Mouse (Mus musculus) erythroid progenitor cell, adult 5-6 weeks (primary cell): Measurements from ENCODE around the gene Fam151a. TPM values are rescaled to one million over a fixed set of nuclear protein-coding genes. Genes with fewer than 3 reads are reported as not detected.
"Not testable (repeated sequence)": the region's sequence is repeated elsewhere in the genome, so short reads cannot be mapped to it uniquely, and the experiment has no call there.

Experiments used
- ATAC-seq: replicated peaks from 2 replicates; pipeline ENCODE4 v1.8.0; 2016; ENCODE audit warnings: moderate number of reproducible peaks, mild to moderate bottlenecking, moderate TSS enrichment, inconsistent platforms; ENCODE audit not compliant: poor library complexity, low FRiP score, severe bottlenecking
- total RNA-seq, 2 experiments: library from RNA; stranded (forward) in 1 of 2; stranded (reverse) in 1 of 2; fragments of 150-400 nt in 1 of 2; fragments of 186-747, 209-891 nt in 1 of 2; gene quantifications; 2 replicates each; pipeline versions ENCODE4 v1.2.3 to v1.2.4; 2015 to 2017; ENCODE audit warnings: low replicate concordance in 2 of 2

Fam151a gene
- total RNA-seq, 2 experiments from 2014 or later = not detected

DNA sequence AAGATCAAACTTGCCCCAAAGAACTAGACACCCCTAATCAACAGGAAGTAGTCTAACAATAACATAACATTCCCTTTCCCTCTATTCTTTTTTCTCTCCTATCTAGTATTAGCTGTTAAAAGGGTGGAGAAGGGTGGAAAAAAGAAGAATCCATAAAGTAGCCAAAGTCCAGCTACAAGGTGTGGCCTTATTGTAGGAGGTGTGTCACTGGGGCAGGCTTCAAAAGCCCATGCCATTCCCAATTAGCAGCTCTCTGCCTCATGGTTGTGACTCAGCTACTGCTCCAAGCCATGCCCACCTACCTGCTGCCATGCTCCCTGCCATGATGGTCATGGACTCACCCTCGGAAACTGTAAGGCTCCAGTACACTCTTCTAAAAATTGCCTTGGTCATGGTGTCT lies 38.9 kb downstream of the Fam151a start:
- no peak for ATAC-seq

DNA sequence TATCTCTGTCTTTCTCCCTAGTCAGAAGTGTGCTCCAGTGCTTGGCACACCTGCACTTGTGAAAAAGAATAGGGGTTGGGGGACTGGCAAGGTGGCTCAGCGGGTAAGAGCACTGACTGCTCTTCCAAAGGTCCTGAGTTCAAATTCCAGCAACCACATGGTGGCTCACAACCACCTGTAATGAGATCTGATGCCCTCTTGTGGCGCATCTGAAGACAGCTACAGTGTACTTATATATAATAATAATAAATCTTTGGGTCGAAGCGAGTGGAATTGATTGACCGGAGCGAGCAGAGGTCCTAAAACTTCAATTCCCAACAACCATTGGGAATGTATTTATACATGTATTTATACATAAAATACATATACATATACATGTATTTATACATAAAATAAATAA lies 42.1 kb downstream of the Fam151a start:
- not testable (repeated sequence) for ATAC-seq

- no peak for ATAC-seq
Measured at GRCm38 (mm10) chr4:106776998-106777397, 43.3 kb downstream of the Fam151a start.

DNA sequence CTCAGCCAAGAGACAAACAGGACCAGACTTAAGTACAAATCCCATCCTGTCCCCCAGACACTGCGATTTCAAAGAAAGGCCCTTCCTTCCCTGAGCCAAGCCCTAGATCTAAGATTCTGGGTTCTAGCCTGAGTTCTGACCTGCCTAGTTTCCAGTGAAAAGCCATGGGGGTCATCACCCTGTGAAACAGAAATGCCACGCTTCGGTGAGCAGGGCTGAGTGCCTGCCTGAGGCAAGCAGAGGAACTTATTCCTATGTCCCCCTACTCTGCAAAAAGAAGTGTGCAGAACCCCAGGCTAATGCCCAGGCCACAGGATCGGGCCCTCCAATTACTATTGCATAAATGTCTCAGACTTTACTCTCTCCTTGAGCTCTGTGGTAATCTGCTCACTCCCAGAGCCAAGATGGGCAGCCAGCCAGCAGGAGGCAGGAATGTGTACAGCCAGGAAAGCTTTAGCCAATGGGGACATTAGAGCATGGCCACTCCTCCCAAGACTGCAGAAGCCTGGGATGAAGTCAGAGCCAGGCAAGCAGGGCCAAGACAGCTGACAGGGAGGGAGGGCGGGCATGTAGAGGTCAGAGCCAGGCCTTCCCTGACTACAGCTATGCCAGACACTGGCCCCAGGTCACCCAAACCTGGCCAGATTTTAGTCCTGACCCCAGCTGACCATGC lies 44.6 kb downstream of the Fam151a start:
- no peak for ATAC-seq

- no peak for ATAC-seq
Measured at GRCm38 (mm10) chr4:106780045-106780444, 46.4 kb downstream of the Fam151a start.

DNA sequence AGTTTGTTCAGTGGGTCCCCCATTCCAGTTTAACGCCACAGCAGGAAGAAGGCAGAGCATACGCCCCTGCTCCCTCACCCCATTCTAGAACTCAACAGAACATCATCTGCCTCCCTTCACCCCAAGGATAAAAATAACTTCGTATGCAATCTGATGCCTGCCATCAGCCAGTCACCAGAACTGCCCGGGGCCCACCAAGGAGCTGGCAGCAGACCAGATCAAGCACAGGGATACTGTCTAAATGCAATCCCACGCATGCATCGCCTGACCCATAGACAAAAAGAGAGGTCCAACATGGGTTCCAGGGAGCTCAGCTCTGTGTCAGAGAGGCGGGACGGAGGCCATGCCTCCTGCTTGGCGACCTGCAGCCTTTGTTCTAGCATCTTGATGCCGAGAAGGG lies 49.4 kb downstream of the Fam151a start:
- no peak for ATAC-seq

DNA sequence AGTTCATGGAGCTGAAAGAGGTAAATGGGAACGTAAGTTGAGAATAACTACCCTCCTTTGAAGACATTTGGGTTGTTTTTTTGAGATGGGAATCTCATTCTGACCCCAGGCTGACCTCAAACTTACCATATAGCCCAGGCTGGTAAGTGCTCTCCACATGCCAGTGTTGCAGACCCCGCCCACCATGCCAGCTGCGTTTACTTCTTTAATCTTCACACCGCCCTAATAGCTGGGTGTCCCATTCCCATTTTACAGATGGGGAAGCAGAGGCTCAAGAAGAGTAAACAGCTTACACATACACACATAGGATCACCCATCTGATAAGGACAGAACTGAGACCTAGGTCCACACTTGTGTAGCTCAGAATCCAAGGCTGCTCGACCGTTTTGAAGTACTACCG lies 51.1 kb downstream of the Fam151a start:
- no peak for ATAC-seq

DNA sequence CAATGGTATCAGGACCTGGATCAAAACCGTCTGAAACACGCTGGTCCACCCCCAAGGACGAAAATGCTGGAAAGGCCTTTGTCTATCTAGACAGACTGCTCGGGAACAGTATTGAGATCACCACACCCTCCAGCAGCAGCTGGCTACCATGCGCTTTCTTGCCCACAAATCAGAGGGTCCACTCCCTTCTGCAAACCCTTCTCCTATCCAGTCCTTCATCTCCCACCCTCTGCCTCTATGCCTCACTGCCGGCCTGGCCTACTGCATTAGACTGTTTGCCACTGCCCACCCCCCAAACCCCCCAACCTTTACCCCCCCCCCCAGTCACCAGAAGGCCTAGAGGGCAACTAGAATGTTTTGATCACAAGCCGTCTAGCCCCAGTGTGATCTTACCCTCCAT lies 51.7 kb downstream of the Fam151a start:
- ATAC-seq = no peak

- no peak for ATAC-seq
Measured at GRCm38 (mm10) chr4:106785753-106786540, 52.3 kb downstream of the Fam151a start.

GRCm38 (mm10) chr4:106787830-106788229 lies 54.1 kb downstream of the Fam151a start:
- no peak for ATAC-seq

DNA sequence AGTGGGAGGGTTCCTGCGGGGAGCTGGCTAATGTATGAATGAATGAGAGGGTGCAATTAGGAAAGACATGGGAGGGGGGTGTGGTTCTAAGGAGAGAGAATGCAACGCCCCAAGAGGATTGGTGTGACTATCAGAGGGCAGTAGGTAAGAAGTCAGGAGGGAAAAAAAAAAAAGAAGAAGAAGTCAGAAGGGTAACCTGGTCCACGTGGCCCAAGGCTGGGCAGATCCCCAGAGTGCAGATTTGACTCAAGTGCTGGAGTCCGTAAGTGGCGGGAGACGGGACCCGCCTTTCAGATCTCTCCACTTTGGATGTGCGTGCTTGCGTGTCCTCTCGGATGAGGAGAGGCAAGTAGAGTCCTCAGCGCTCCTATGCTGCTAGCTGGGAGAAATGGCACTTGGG lies 54.9 kb downstream of the Fam151a start:
- no peak for ATAC-seq

- no peak for ATAC-seq
Measured at GRCm38 (mm10) chr4:106789705-106790104, 56.0 kb downstream of the Fam151a start.

GRCm38 (mm10) chr4:106790218-106790617 lies 56.5 kb downstream of the Fam151a start:
- not testable (repeated sequence) for ATAC-seq

DNA sequence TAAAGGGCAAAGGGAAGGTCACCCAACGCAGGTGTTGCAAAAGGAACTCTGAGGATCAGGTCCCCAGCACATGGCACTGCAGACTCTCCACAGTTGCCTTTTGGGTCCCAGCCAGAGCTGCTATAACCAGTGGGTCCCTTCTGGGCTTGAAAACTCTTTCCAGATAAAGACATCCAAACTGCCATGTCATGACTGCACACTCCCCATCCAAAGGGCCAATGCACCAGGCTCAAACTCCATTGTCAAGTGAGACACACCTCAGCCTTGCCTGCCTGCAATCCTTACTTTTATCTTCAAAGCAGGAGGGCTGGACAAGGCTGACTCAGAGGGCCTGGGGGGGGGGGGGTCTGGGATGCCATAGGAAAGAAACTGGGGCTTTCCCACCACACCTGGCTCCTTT lies 57.2 kb downstream of the Fam151a start:
- ATAC-seq = no peak

GRCm38 (mm10) chr4:106792276-106792675 lies 58.6 kb downstream of the Fam151a start:
- ATAC-seq = peak; percentile 62

DNA sequence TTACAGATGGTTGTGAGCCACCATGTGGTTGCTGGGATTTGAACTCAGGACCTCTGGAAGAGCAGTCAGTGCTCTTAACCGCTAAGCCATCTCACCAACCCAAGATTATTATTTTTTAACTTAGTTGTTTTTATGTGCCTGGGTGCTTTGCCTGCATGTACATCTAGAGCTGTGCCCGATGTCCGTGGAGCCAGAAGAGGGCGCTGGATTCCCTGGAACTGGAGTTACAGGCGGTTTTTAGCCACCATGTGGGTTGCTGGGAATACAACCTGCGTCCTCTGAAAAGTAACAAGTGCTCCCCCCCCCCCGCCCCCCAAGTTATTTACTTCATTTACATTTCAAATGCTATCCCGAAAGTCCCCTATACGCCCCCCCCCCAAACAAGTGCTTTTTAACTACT lies 60.1 kb downstream of the Fam151a start:
- not testable (repeated sequence) for ATAC-seq

DNA sequence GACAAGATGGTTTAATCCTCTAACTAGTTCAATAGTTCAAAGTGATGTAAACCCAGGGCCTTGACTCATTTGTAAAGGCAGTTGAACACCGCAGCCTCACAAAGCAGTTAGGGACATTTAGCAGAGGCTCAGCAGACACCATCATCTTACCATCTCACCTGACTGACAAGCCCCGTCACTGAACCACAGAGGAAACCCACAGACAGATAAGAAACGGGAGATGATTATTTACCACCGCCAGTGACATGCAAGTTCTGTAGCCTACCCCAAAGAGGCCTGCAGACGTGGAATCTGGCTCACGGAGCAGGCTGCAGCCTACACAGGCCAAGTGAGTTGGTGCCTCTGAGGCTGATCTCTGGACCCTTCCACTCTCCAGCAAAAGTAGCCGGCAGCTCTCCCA lies 60.6 kb downstream of the Fam151a start:
- ATAC-seq = no peak

- no peak for ATAC-seq
Measured at GRCm38 (mm10) chr4:106795289-106795688, 61.6 kb downstream of the Fam151a start.
